Mouse (Mus musculus): ENCODE results near the gene Gins2. TPM values are rescaled to one million over a fixed set of nuclear protein-coding genes. Genes with fewer than 3 reads are reported as not detected.

Gins2 gene
- polyA plus RNA-seq, 1 experiment from 2014 or later = 28.6 TPM

DNA sequence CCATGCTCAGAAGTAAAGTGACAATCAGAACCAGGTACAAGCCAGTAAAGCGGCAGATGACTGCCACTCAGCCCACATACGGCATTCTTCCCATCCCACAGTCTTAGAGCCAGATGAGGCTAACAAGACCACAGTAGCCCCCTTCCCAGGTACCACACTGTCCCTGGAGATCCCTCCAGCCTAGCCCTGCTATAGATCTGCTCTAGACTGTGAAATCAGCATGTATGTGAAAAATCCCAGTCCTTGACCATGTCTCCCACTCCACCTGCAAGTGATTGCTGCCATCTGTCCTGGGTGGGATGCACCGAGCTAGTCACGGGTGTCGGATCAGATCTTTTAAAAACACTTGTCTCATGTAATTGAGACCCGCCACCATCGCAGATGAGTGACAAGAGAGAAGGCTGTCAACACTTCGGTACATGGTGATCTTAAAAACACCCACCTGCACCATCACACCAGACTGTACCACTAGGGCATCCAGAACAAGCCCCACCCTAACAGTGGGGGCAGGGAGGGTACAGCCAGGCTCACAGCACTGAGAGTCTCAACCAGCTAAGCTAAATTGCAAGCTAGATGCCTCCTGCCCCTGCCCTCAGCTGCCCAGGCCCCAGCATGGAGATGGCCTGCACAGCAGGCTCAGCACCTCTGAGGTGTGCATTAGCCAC is 8.6 kb downstream of the Gins2 start:
- H3K27me3 ChIP-seq = no peaks in the 10 kb centered on the region
- CTCF ChIA-PET = interaction anchor here (2.7 kb wide), 1 partner anchor 10 kb away, joined by 9 read pairs; no protein-coding TSS in a partner anchor
- POLR2A ChIA-PET = no interaction called here
- in situ Hi-C loops (cut with MboI; ENCODE audit: low pct_unique_long_range_greater_than_20kb) = no loop called here
- no peak for DNase-seq (ENCODE audit: low read depth, low spot score)
- no peak for TF ChIP-seq CTCF (IDR thresholded peaks at IDR 0.05)
- no peak for ATAC-seq

GRCm38 (mm10) chr8:120577821-120578220 is 11.3 kb downstream of the Gins2 start:
- TF ChIP-seq CTCF (IDR thresholded peaks at IDR 0.05) = no peak
- POLR2A ChIA-PET = no interaction called here
- CTCF ChIA-PET = interaction anchor here (1.9 kb wide), 1 partner anchor 19 kb away, joined by 7 read pairs; no protein-coding TSS in a partner anchor
- in situ Hi-C loops (cut with MboI; ENCODE audit: low pct_unique_long_range_greater_than_20kb) = no loop called here
- ATAC-seq = no peak
- no peaks in the 10 kb centered on the region for H3K27me3 ChIP-seq
- DNase-seq (ENCODE audit: low read depth, low spot score) = no peak

- DNase-seq (ENCODE audit: low read depth, low spot score) = no peak
- H3K27me3 ChIP-seq = no peaks in the 10 kb centered on the region
- TF ChIP-seq CTCF (IDR thresholded peaks at IDR 0.05) = no peak
- ChIA-PET POLR2A (interaction anchor here (0.6 kb wide), 1 partner anchor 334 kb away, joined by 3 read pairs; no protein-coding TSS in a partner anchor), CTCF (interaction anchor here (1.2 to 1.3 kb wide), 2 partner anchors 21 to 287 kb away, joined by 3 read pairs; no protein-coding TSS in a partner anchor)
- in situ Hi-C loops (cut with MboI; ENCODE audit: low pct_unique_long_range_greater_than_20kb) = no loop called here
- no peak for ATAC-seq
Measured at GRCm38 (mm10) chr8:120575801-120576200, 13.3 kb downstream of the Gins2 start.

DNA sequence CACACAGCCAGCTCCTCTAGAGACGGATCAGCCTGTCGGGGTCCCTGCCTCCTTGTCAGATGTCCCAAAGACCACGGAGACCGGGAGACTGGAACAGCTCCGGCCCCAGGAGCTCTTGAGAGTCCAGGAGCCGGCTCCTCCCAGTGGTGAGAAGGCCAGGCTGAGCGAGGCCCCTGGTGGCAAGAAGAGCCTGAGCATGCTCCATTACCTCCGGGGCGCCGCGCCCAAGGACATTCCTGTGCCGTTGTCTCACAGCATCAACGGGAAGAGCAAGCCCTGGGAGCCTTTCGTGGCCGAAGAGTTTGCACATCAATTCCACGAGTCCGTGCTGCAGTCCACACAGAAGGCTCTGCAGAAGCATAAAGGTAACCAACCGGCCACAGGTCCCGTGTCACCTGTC is 14.2 kb downstream of the Gins2 start:
- TF ChIP-seq CTCF (IDR thresholded peaks at IDR 0.05) = no peak
- in situ Hi-C loops (cut with MboI; ENCODE audit: low pct_unique_long_range_greater_than_20kb) = loop anchor here (5.0 kb wide), 1 partner anchor 38 kb away; no protein-coding TSS in a partner anchor
- CTCF ChIA-PET = interaction anchor here (0.9 to 1.4 kb wide), 4 partner anchors 14 to 287 kb away, joined by 3 to 5 read pairs (median 3); partner anchors contain the start of gene Gins2
- H3K27me3 ChIP-seq = no peaks in the 10 kb centered on the region
- POLR2A ChIA-PET = interaction anchor here (0.6 kb wide), 2 partner anchors 31 to 74 kb away, joined by 3 to 6 read pairs; no protein-coding TSS in a partner anchor
- no peak for DNase-seq (ENCODE audit: low read depth, low spot score)
- peak; percentile 78 for ATAC-seq

- DNase-seq (ENCODE audit: low read depth, low spot score) = no peak
- ATAC-seq = no peak
- in situ Hi-C loops (cut with MboI; ENCODE audit: low pct_unique_long_range_greater_than_20kb) = loop anchor here (5.0 kb wide), 1 partner anchor 37 kb away; no protein-coding TSS in a partner anchor
- no peaks in the 10 kb centered on the region for H3K27me3 ChIP-seq
- ChIA-PET POLR2A (no interaction called here), CTCF (interaction anchor here (1.4 kb wide), 2 partner anchors 26 to 247 kb away, joined by 3 to 5 read pairs; no protein-coding TSS in a partner anchor)
- TF ChIP-seq CTCF (IDR thresholded peaks at IDR 0.05) = no peak
Measured at GRCm38 (mm10) chr8:120573866-120574265, 15.2 kb downstream of the Gins2 start.

- in situ Hi-C loops (cut with MboI; ENCODE audit: low pct_unique_long_range_greater_than_20kb) = loop anchor here (5.0 kb wide), 1 partner anchor 35 kb away; no protein-coding TSS in a partner anchor
- ATAC-seq = no peak
- no peak for DNase-seq (ENCODE audit: low read depth, low spot score)
- ChIA-PET CTCF (interaction anchor here (1.3 to 1.8 kb wide), 2 partner anchors 10 kb away, joined by 5 to 6 read pairs; no protein-coding TSS in a partner anchor), POLR2A (no interaction called here)
- no peak for TF ChIP-seq CTCF (IDR thresholded peaks at IDR 0.05)
- no peaks in the 10 kb centered on the region for H3K27me3 ChIP-seq
Measured at GRCm38 (mm10) chr8:120572534-120572933, 16.6 kb downstream of the Gins2 start.

- no peak for DNase-seq (ENCODE audit: low read depth, low spot score)
- ATAC-seq = no peak
- H3K27me3 ChIP-seq = no peaks in the 10 kb centered on the region
- in situ Hi-C loops (cut with MboI; ENCODE audit: low pct_unique_long_range_greater_than_20kb) = loop anchor here (5.0 kb wide), 1 partner anchor 34 kb away; no protein-coding TSS in a partner anchor
- no peak for TF ChIP-seq CTCF (IDR thresholded peaks at IDR 0.05)
- POLR2A ChIA-PET = no interaction called here
- CTCF ChIA-PET = interaction anchor here (1.8 to 2.8 kb wide), 3 partner anchors 9 to 28 kb away, joined by 5 to 14 read pairs (median 9); no protein-coding TSS in a partner anchor
Measured at GRCm38 (mm10) chr8:120571561-120571960, 17.5 kb downstream of the Gins2 start.

DNA sequence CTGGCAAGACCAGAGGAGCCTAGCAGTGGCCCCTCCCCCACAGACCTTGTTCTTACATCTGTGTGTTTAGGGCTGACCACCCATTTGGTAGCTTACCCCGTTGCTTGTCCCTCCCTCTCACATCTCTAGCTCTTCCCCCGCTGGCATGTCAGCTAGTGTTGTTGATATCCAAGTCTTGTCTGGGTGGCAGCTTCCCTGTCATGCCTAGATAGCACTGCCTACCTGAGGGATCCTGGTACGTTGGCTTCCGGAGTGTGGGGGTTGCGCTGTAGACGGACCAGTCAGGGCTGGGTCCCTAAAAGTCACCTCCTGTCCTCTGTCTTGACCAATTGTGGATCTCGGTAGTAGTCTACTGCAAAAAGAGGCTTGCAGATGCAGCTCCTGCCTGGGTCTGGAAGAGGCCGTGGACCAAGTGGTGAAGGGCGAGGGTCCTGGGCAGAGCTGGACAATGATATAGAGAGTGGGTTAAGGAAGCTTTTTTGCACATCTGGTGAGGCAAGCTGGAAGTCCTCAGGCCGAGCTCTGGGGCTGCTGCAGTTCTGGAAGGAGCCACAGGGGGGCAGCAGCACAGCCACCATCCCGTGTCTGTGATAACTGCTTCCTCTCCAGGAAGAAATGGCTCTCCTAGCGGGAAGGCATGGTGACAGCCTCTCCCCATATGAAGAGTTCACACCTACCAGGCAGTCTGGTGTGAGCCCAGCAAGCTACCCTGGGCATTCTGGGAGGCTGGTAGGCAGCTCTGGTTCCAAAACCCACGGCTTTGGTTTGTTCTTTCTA is 19.0 kb downstream of the Gins2 start:
- peak; percentile 17 for DNase-seq (ENCODE audit: low read depth, low spot score)
- no peak for ATAC-seq
- no peak for TF ChIP-seq CTCF (IDR thresholded peaks at IDR 0.05)
- in situ Hi-C loops (cut with MboI; ENCODE audit: low pct_unique_long_range_greater_than_20kb) = loop anchor here (5.0 kb wide), 1 partner anchor 33 kb away; no protein-coding TSS in a partner anchor
- CTCF ChIA-PET = interaction anchor here (0.7 to 2.8 kb wide), 14 partner anchors 9 to 243 kb away, joined by 3 to 14 read pairs (median 3); no protein-coding TSS in a partner anchor
- no peaks in the 10 kb centered on the region for H3K27me3 ChIP-seq
- POLR2A ChIA-PET = no interaction called here

GRCm38 (mm10) chr8:120569123-120569522 is 20.0 kb downstream of the Gins2 start:
- no peak for TF ChIP-seq CTCF (IDR thresholded peaks at IDR 0.05)
- H3K27me3 ChIP-seq = no peaks in the 10 kb centered on the region
- in situ Hi-C loops (cut with MboI; ENCODE audit: low pct_unique_long_range_greater_than_20kb) = no loop called here
- DNase-seq (ENCODE audit: low read depth, low spot score) (no peak), ATAC-seq (no peak)
- POLR2A ChIA-PET = no interaction called here
- CTCF ChIA-PET = interaction anchor here (2.1 kb wide), 1 partner anchor 34 kb away, joined by 7 read pairs; no protein-coding TSS in a partner anchor

GRCm38 (mm10) chr8:120568164-120568798 is 20.8 kb downstream of the Gins2 start:
- DNase-seq (ENCODE audit: low read depth, low spot score) = no peak
- no peak for TF ChIP-seq CTCF (IDR thresholded peaks at IDR 0.05)
- in situ Hi-C loops (cut with MboI; ENCODE audit: low pct_unique_long_range_greater_than_20kb) = no loop called here
- no peaks in the 10 kb centered on the region for H3K27me3 ChIP-seq
- ATAC-seq = no peak
- ChIA-PET CTCF (no interaction called here), POLR2A (no interaction called here)

Data from Patski (cell line).